Mouse (Mus musculus) MEL (cell line): ENCODE measurements around the gene Vstm2a. TPM values are rescaled to one million over a fixed set of nuclear protein-coding genes. Genes with fewer than 3 reads are reported as not detected.

Source experiments
- DNase-seq: peaks from one replicate; pipeline ENCODE4 v3.0.0; 2011; ENCODE audit warnings: low read depth, low spot score
- H3K27ac ChIP-seq: 2 replicates; pipeline ENCODE4 v1.5.1; 2012; ENCODE audit warnings: low read depth, mild to moderate bottlenecking, control low read depth, low read length, moderate library complexity; ENCODE audit not compliant: control insufficient read depth
- H3K27me3 ChIP-seq, 2 experiments: fragments of 150-350 bp in 1 of 2; sonication (generic) in 1 of 2; 2 replicates each; pipeline ENCODE4 v1.6.1; 2012; ENCODE audit warnings: low read length in 2 of 2, mild to moderate bottlenecking in 2 of 2, improper control_type of control experiment in 1 of 2, moderate library complexity in 1 of 2; ENCODE audit not compliant: insufficient read depth in 2 of 2, control insufficient read depth in 1 of 2
- H3K36me3 ChIP-seq, 2 experiments: 2 replicates each; pipeline ENCODE4 v1.6.1; 2012 to 2014; ENCODE audit warnings: low read length in 2 of 2, improper control_type of control experiment in 1 of 2, inconsistent platforms in 1 of 2, mild to moderate bottlenecking in 1 of 2; ENCODE audit not compliant: insufficient read depth in 2 of 2, control insufficient read depth in 1 of 2
- H3K4me1 ChIP-seq, 2 experiments: fragments of 150-350 bp in 1 of 2; sonication (generic) in 1 of 2; 2 replicates each; pipeline ENCODE4 v1.6.1; 2012; ENCODE audit warnings: low read length in 2 of 2, improper control_type of control experiment in 1 of 2, mild to moderate bottlenecking in 1 of 2; ENCODE audit not compliant: insufficient read depth in 2 of 2, control insufficient read depth in 1 of 2
- H3K4me3 ChIP-seq, 2 experiments: fragments of 150-350 bp in 1 of 2; sonication (generic) in 1 of 2; 2 replicates each; pipeline ENCODE4 v1.5.1; 2012; ENCODE audit warnings: low read depth in 2 of 2, low read length in 2 of 2, mild to moderate bottlenecking in 2 of 2, moderate library complexity in 2 of 2, control low read depth in 1 of 2, improper control_type of control experiment in 1 of 2; ENCODE audit not compliant: control insufficient read depth in 1 of 2, insufficient read depth in 1 of 2
- H3K79me2 ChIP-seq: 2 replicates; pipeline ENCODE4 v1.6.1; 2012; ENCODE audit warnings: mild to moderate bottlenecking, low read length, moderate library complexity; ENCODE audit not compliant: control insufficient read depth, poor library complexity, insufficient read depth
- H3K9ac ChIP-seq: 2 replicates; pipeline ENCODE4 v1.6.1; 2012; ENCODE audit warnings: low read depth, mild to moderate bottlenecking, control low read depth, low read length, moderate library complexity; ENCODE audit not compliant: control insufficient read depth, poor library complexity, severe bottlenecking
- H3K9me3 ChIP-seq: fragments of 150-350 bp; sonication (generic); replicated peaks from 2 replicates; pipeline ENCODE4 v1.6.1; 2012; ENCODE audit warnings: mild to moderate bottlenecking, low read length, improper control_type of control experiment, moderate library complexity; ENCODE audit not compliant: insufficient read depth
- CTCF ChIP-seq, 3 experiments: IDR thresholded peaks in 2 of 3; conservative IDR thresholded peaks in 1 of 3; 2 replicates each; pipeline ENCODE4 v1.5.1; 2011 to 2012; ENCODE audit warnings: low read length in 3 of 3, low read depth in 2 of 3, mild to moderate bottlenecking in 2 of 3, improper control_type of control experiment in 1 of 3, inconsistent platforms in 1 of 3, mixed read lengths in 1 of 3, moderate library complexity in 1 of 3; ENCODE audit not compliant: control insufficient read depth in 1 of 3, insufficient read depth in 1 of 3, poor library complexity in 1 of 3, severe bottlenecking in 1 of 3
- E2F4 ChIP-seq: IDR thresholded peaks from 2 replicates; pipeline ENCODE4 v1.6.1; 2011; ENCODE audit warnings: low read depth, low read length, improper control_type of control experiment, borderline replicate concordance
- ELF1 ChIP-seq: IDR thresholded peaks from 2 replicates; pipeline ENCODE4 v1.6.1; 2014; ENCODE audit warnings: low read depth, mild to moderate bottlenecking, inconsistent platforms, low read length, improper control_type of control experiment, moderate library complexity
- GABPA ChIP-seq: IDR thresholded peaks from 2 replicates; pipeline ENCODE4 v1.6.1; 2012; ENCODE audit warnings: low read depth, mild to moderate bottlenecking, inconsistent platforms, low read length, improper control_type of control experiment, moderate library complexity
- MAFK ChIP-seq: IDR thresholded peaks from 2 replicates; pipeline ENCODE4 v1.6.1; 2011; ENCODE audit warnings: low read depth, mild to moderate bottlenecking, low read length, improper control_type of control experiment, borderline replicate concordance
- POLR2A ChIP-seq, 2 experiments: IDR thresholded peaks; 2 replicates each; pipeline ENCODE4 v1.6.1; 2011 to 2012; ENCODE audit warnings: low read length in 2 of 2, mild to moderate bottlenecking in 2 of 2, control low read depth in 1 of 2, improper control_type of control experiment in 1 of 2, low read depth in 1 of 2, moderate library complexity in 1 of 2; ENCODE audit not compliant: control insufficient read depth in 1 of 2, insufficient read depth in 1 of 2, poor library complexity in 1 of 2
- POLR2AphosphoS5 ChIP-seq: IDR thresholded peaks from 2 replicates; pipeline ENCODE4 v1.6.1; 2012; ENCODE audit warnings: low read depth, borderline replicate concordance, mild to moderate bottlenecking, inconsistent platforms, low read length, moderate library complexity, mixed read lengths
- RAD21 ChIP-seq: IDR thresholded peaks from 2 replicates; pipeline ENCODE4 v1.6.1; 2011; ENCODE audit warnings: mild to moderate bottlenecking, low read depth, low read length, improper control_type of control experiment
- SMC3 ChIP-seq: IDR thresholded peaks from 2 replicates; pipeline ENCODE4 v1.6.1; 2011; ENCODE audit warnings: low read depth, low read length, improper control_type of control experiment
- USF1 ChIP-seq: IDR thresholded peaks from 2 replicates; pipeline ENCODE4 v1.6.1; 2014; ENCODE audit warnings: low read depth, mild to moderate bottlenecking, inconsistent platforms, low read length, improper control_type of control experiment, moderate library complexity
- ZC3H11A ChIP-seq: IDR thresholded peaks from 2 replicates; pipeline ENCODE4 v1.6.1; 2012; ENCODE audit warnings: low read depth, mild to moderate bottlenecking, inconsistent platforms, low read length, improper control_type of control experiment
- ZKSCAN1 ChIP-seq: IDR thresholded peaks from 2 replicates; pipeline ENCODE4 v1.6.1; 2012; ENCODE audit warnings: low read depth, mild to moderate bottlenecking, inconsistent platforms, low read length, improper control_type of control experiment, moderate library complexity
- ZMIZ1 ChIP-seq: IDR thresholded peaks from 2 replicates; pipeline ENCODE4 v1.6.1; 2012; ENCODE audit warnings: low read depth, mild to moderate bottlenecking, inconsistent platforms, low read length, improper control_type of control experiment, moderate library complexity
- polyA plus RNA-seq, 2 experiments: library from polyadenylated mRNA; stranded (reverse) in 1 of 2; unstranded in 1 of 2; fragments of >175 nt in 1 of 2; fragments of >200 nt in 1 of 2; gene quantifications; 2 replicates each; pipeline versions ENCODE4 v1.2.1 to v1.2.4; 2012; ENCODE audit warnings: low replicate concordance in 2 of 2, low read depth in 1 of 2; ENCODE audit not compliant: insufficient read length in 2 of 2, insufficient read depth in 1 of 2, missing spikeins in 1 of 2
- total RNA-seq: library from RNA; depleted of rRNA; stranded (reverse); fragments of 300-350 nt; gene quantifications from 2 replicates; pipeline ENCODE4 v1.2.3, GENCODE M21; 2012

Vstm2a gene
- total and polyA plus RNA-seq, 3 experiments, result not detected

GRCm38 (mm10) chr11:16411736-16412135 lies 154.2 kb downstream of the Vstm2a start:
- TF ChIP-seq ELF1, result no peak
- TF ChIP-seq GABPA, result no peak
- TF ChIP-seq MAFK, result no peak
- no peak for TF ChIP-seq ZKSCAN1
- TF ChIP-seq CTCF (IDR thresholded peaks at IDR 0.05 in 2 of 3, conservative IDR thresholded peaks at IDR 0.05 in 1 of 3; ENCODE audit: control insufficient read depth in 1 of 3, insufficient read depth in 1 of 3, low read depth in 2 of 3, low read length in 3 of 3, poor library complexity in 1 of 3, severe bottlenecking in 1 of 3), result no peak
- TF ChIP-seq ZMIZ1, result no peak
- no peak overlapping the region for H3K4me3 ChIP-seq

GRCm38 (mm10) chr11:16412609-16413008 lies 155.1 kb downstream of the Vstm2a start:
- Histone ChIP-seq H3K9ac (no peak overlapping the region), H3K9me3 (no peaks in the 10 kb centered on the region), H3K79me2 (no peaks in the 10 kb centered on the region), H3K27me3 (no peaks in the 10 kb centered on the region; a peak in 1 of 4 replicates), H3K27ac (no peak overlapping the region), H3K36me3 (no peaks in the 10 kb centered on the region), H3K4me1 (no peaks in the 10 kb centered on the region), H3K4me3 (no peak overlapping the region)
- TF ChIP-seq E2F4 (no peak), RAD21 (peak; percentile 88), CTCF (IDR thresholded peaks at IDR 0.05 in 2 of 3, conservative IDR thresholded peaks at IDR 0.05 in 1 of 3; ENCODE audit: control insufficient read depth in 1 of 3, insufficient read depth in 1 of 3, low read depth in 2 of 3, low read length in 3 of 3, poor library complexity in 1 of 3, severe bottlenecking in 1 of 3) (peak; percentile 62 to 82 (median 76)), ZC3H11A (peak; percentile 86), SMC3 (peak; percentile 90)
- peak; percentile 78 for DNase-seq

More at GRCm38 (mm10) chr11:16411736-16412135, 154.2 kb downstream of the Vstm2a start:
- Histone ChIP-seq H3K27ac (no peak overlapping the region), H3K79me2 (no peaks in the 10 kb centered on the region), H3K36me3 (no peaks in the 10 kb centered on the region), H3K4me1 (no peaks in the 10 kb centered on the region), H3K27me3 (no peaks in the 10 kb centered on the region; a peak in 2 of 4 replicates), H3K9me3 (no peaks in the 10 kb centered on the region), H3K9ac (no peak overlapping the region)
- DNase-seq, result no peak

- no peak for DNase-seq
- no peaks in the 10 kb centered on the region for H3K4me1 ChIP-seq
- H3K79me2 ChIP-seq, result no peaks in the 10 kb centered on the region
- H3K27ac ChIP-seq, result no peak overlapping the region
- H3K4me3 ChIP-seq, result no peak overlapping the region
- no peak overlapping the region for H3K9ac ChIP-seq
- H3K27me3 ChIP-seq, result no peaks in the 10 kb centered on the region; a peak in 1 of 4 replicates
- no peaks in the 10 kb centered on the region for H3K36me3 ChIP-seq
- no peaks in the 10 kb centered on the region for H3K9me3 ChIP-seq
- 0 out of 2 replicates have a peak, but pooled peaks have one; percentile 4 for TF ChIP-seq SMC3
- TF ChIP-seq POLR2A (IDR thresholded peaks at IDR 0.05; ENCODE audit: control insufficient read depth in 1 of 2, insufficient read depth in 1 of 2, low read depth in 1 of 2, low read length in 2 of 2, poor library complexity in 1 of 2), result no peak
- peak in 2 of 3 experiments; percentile 5 to 11; a peak in 1 of 6 replicates for TF ChIP-seq CTCF (IDR thresholded peaks at IDR 0.05 in 2 of 3, conservative IDR thresholded peaks at IDR 0.05 in 1 of 3; ENCODE audit: control insufficient read depth in 1 of 3, insufficient read depth in 1 of 3, low read depth in 2 of 3, low read length in 3 of 3, poor library complexity in 1 of 3, severe bottlenecking in 1 of 3)
- TF ChIP-seq USF1, result no peak
- no peak; the same call in 1 of the 2 replicates for TF ChIP-seq RAD21
- TF ChIP-seq POLR2AphosphoS5, result no peak
- no peak for TF ChIP-seq ZKSCAN1
- TF ChIP-seq, all 39 proteins: peak for 2
Observed at GRCm38 (mm10) chr11:16413077-16413644, 155.6 kb downstream of the Vstm2a start.
